Mouse (Mus musculus): Measurements from ENCODE around the gene Hmces. TPM values are rescaled to one million over a fixed set of nuclear protein-coding genes. Genes with fewer than 3 reads are reported as not detected.
A peak's percentile ranks its signal among the peaks of the same experiment; 100 is the strongest.

The Hmces gene
- polyA plus RNA-seq (2016; fragmentation: Nextera tagmentation; extraction: Ambion mirVana), result 43.7 and 45.2 TPM in 2 replicates

GRCm38 (mm10) chr6:87913661-87914325 is at the start of gene Hmces:
Gene Hmces (plus strand): TSS chr6:87913935.
- H3K27me3 ChIP-seq, result no peaks in the 10 kb centered on the region
- peaks cover 15% of the 10 kb centered on the region for H3K4me1 ChIP-seq
- WGBS, result 1% methylated on average over 62 of the region's 62 CpGs
- H3K27ac ChIP-seq, result peak within 1 kb of the TSS; percentile 82
- peak within 1 kb of the TSS; percentile 82 for H3K4me2 ChIP-seq (replicated peaks)
- peak; percentile 90 for ATAC-seq (ENCODE audit: low FRiP score)
- H3K9ac ChIP-seq, result peak within 1 kb of the TSS; percentile 76
- H3K9me3 ChIP-seq (replicated peaks), result no peaks in the 10 kb centered on the region
- H3K36me3 ChIP-seq, result peaks cover 67% of the 10 kb centered on the region
- H3K4me3 ChIP-seq, result peak within 1 kb of the TSS; percentile 58

GRCm38 (mm10) chr6:87866211-87866610 is 47.5 kb upstream of the Hmces start:
- no peak for ATAC-seq (ENCODE audit: low FRiP score)
- H3K4me3 ChIP-seq, result no peak overlapping the region
- H3K36me3 ChIP-seq, result no peaks in the 10 kb centered on the region
- H3K4me2 ChIP-seq (replicated peaks), result no peak overlapping the region
- WGBS, result 90% methylated on average over 6 of the region's 6 CpGs
- H3K27ac ChIP-seq, result no peak overlapping the region
- no peaks in the 10 kb centered on the region for H3K4me1 ChIP-seq
- no peak overlapping the region for H3K9ac ChIP-seq
- no peaks in the 10 kb centered on the region for H3K9me3 ChIP-seq (replicated peaks)
- H3K27me3 ChIP-seq, result no peaks in the 10 kb centered on the region

- 87% methylated on average over 2 of the region's 2 CpGs for WGBS
- Histone ChIP-seq H3K36me3 (no peaks in the 10 kb centered on the region), H3K4me3 (no peak overlapping the region), H3K27ac (no peak overlapping the region), H3K9me3 (replicated peaks) (no peaks in the 10 kb centered on the region), H3K4me2 (replicated peaks) (no peak overlapping the region), H3K27me3 (no peaks in the 10 kb centered on the region), H3K4me1 (no peaks in the 10 kb centered on the region), H3K9ac (no peak overlapping the region)
- no peak for ATAC-seq (ENCODE audit: low FRiP score)
Observed at GRCm38 (mm10) chr6:87867256-87867655, 46.5 kb upstream of the Hmces start.

GRCm38 (mm10) chr6:87868871-87869506 is 44.7 kb upstream of the Hmces start:
- Histone ChIP-seq H3K4me1 (no peaks in the 10 kb centered on the region), H3K4me3 (no peak overlapping the region), H3K27me3 (no peaks in the 10 kb centered on the region), H3K27ac (no peak overlapping the region), H3K36me3 (no peaks in the 10 kb centered on the region), H3K9ac (no peak overlapping the region), H3K4me2 (replicated peaks) (no peak overlapping the region), H3K9me3 (replicated peaks) (no peaks in the 10 kb centered on the region)
- WGBS, result 84% methylated on average over 9 of the region's 9 CpGs
- no peak for ATAC-seq (ENCODE audit: low FRiP score)

GRCm38 (mm10) chr6:87870440-87870839 is 43.3 kb upstream of the Hmces start:
- H3K9ac ChIP-seq, result no peak overlapping the region
- WGBS, result 64% methylated on average over 1 of the region's 1 CpGs
- no peak overlapping the region for H3K4me3 ChIP-seq
- H3K27ac ChIP-seq, result no peak overlapping the region
- ATAC-seq (ENCODE audit: low FRiP score), result no peak
- no peaks in the 10 kb centered on the region for H3K36me3 ChIP-seq
- no peak overlapping the region for H3K4me2 ChIP-seq (replicated peaks)
- H3K27me3 ChIP-seq, result no peaks in the 10 kb centered on the region
- no peaks in the 10 kb centered on the region for H3K4me1 ChIP-seq
- H3K9me3 ChIP-seq (replicated peaks), result no peaks in the 10 kb centered on the region

GRCm38 (mm10) chr6:87871240-87871639 is 42.5 kb upstream of the Hmces start:
- Histone ChIP-seq H3K9me3 (replicated peaks) (no peaks in the 10 kb centered on the region), H3K4me3 (no peak overlapping the region), H3K27ac (no peak overlapping the region), H3K27me3 (no peaks in the 10 kb centered on the region), H3K4me2 (replicated peaks) (no peak overlapping the region), H3K9ac (no peak overlapping the region), H3K4me1 (no peaks in the 10 kb centered on the region), H3K36me3 (no peaks in the 10 kb centered on the region)
- ATAC-seq (ENCODE audit: low FRiP score), result no peak
- WGBS, result 84% methylated on average over 7 of the region's 7 CpGs

GRCm38 (mm10) chr6:87873104-87873503 is 40.6 kb upstream of the Hmces start:
- Histone ChIP-seq H3K4me1 (no peaks in the 10 kb centered on the region), H3K4me3 (no peak overlapping the region), H3K36me3 (no peaks in the 10 kb centered on the region), H3K9ac (no peak overlapping the region), H3K27ac (no peak overlapping the region), H3K9me3 (replicated peaks) (no peaks in the 10 kb centered on the region), H3K27me3 (no peaks in the 10 kb centered on the region), H3K4me2 (replicated peaks) (no peak overlapping the region)
- WGBS, result 43% methylated on average over 1 of the region's 1 CpGs
- ATAC-seq (ENCODE audit: low FRiP score), result no peak

- H3K4me3 ChIP-seq, result no peak overlapping the region
- H3K27me3 ChIP-seq, result no peaks in the 10 kb centered on the region
- no peaks in the 10 kb centered on the region for H3K9me3 ChIP-seq (replicated peaks)
- no peaks in the 10 kb centered on the region for H3K36me3 ChIP-seq
- no peak overlapping the region for H3K9ac ChIP-seq
- H3K4me2 ChIP-seq (replicated peaks), result no peak overlapping the region
- no peaks in the 10 kb centered on the region for H3K4me1 ChIP-seq
- 84% methylated on average over 2 of the region's 2 CpGs for WGBS
- no peak overlapping the region for H3K27ac ChIP-seq
- no peak for ATAC-seq (ENCODE audit: low FRiP score)
Observed at GRCm38 (mm10) chr6:87873963-87874362, 39.8 kb upstream of the Hmces start.

GRCm38 (mm10) chr6:87875083-87875482 is 38.7 kb upstream of the Hmces start:
- Histone ChIP-seq H3K36me3 (no peaks in the 10 kb centered on the region), H3K4me2 (replicated peaks) (no peak overlapping the region), H3K27me3 (no peaks in the 10 kb centered on the region), H3K27ac (no peak overlapping the region), H3K4me3 (no peak overlapping the region), H3K4me1 (no peaks in the 10 kb centered on the region), H3K9ac (no peak overlapping the region), H3K9me3 (replicated peaks) (no peaks in the 10 kb centered on the region)
- WGBS, result 84% methylated on average over 1 of the region's 1 CpGs
- no peak for ATAC-seq (ENCODE audit: low FRiP score)

- Histone ChIP-seq H3K9me3 (replicated peaks) (no peaks in the 10 kb centered on the region), H3K27ac (no peak overlapping the region), H3K4me1 (no peaks in the 10 kb centered on the region), H3K36me3 (no peaks in the 10 kb centered on the region), H3K4me3 (no peak overlapping the region), H3K9ac (no peak overlapping the region), H3K4me2 (replicated peaks) (no peak overlapping the region), H3K27me3 (no peaks in the 10 kb centered on the region)
- ATAC-seq (ENCODE audit: low FRiP score), result no peak
- WGBS, result 84% methylated on average over 7 of the region's 7 CpGs
Observed at GRCm38 (mm10) chr6:87875562-87875961, 38.2 kb upstream of the Hmces start.

GRCm38 (mm10) chr6:87876068-87876643 is 37.6 kb upstream of the Hmces start:
- Histone ChIP-seq H3K9ac (no peak overlapping the region), H3K9me3 (replicated peaks) (no peaks in the 10 kb centered on the region), H3K4me2 (replicated peaks) (no peak overlapping the region), H3K4me3 (no peak overlapping the region), H3K4me1 (no peaks in the 10 kb centered on the region), H3K27me3 (no peaks in the 10 kb centered on the region), H3K36me3 (no peaks in the 10 kb centered on the region), H3K27ac (no peak overlapping the region)
- 77% methylated on average over 13 of the region's 13 CpGs for WGBS
- no peak for ATAC-seq (ENCODE audit: low FRiP score)

- no peak overlapping the region for H3K9ac ChIP-seq
- no peak overlapping the region for H3K4me2 ChIP-seq (replicated peaks)
- no peaks in the 10 kb centered on the region for H3K36me3 ChIP-seq
- no peak for ATAC-seq (ENCODE audit: low FRiP score)
- no peak overlapping the region for H3K4me3 ChIP-seq
- no peaks in the 10 kb centered on the region for H3K27me3 ChIP-seq
- whole genome bisulfite sequencing, result 55% methylated on average over 4 of the region's 4 CpGs
- no peak overlapping the region for H3K27ac ChIP-seq
- no peaks in the 10 kb centered on the region for H3K9me3 ChIP-seq (replicated peaks)
- no peaks in the 10 kb centered on the region for H3K4me1 ChIP-seq
Observed at GRCm38 (mm10) chr6:87879010-87879409, 34.7 kb upstream of the Hmces start.

GRCm38 (mm10) chr6:87879628-87880027 is 34.1 kb upstream of the Hmces start:
- Histone ChIP-seq H3K4me1 (no peaks in the 10 kb centered on the region), H3K27ac (no peak overlapping the region), H3K9me3 (replicated peaks) (no peaks in the 10 kb centered on the region), H3K9ac (no peak overlapping the region), H3K4me3 (no peak overlapping the region), H3K27me3 (no peaks in the 10 kb centered on the region), H3K4me2 (replicated peaks) (no peak overlapping the region), H3K36me3 (no peaks in the 10 kb centered on the region)
- no peak for ATAC-seq (ENCODE audit: low FRiP score)
- 69% methylated on average over 3 of the region's 3 CpGs for WGBS
